ENCODE assay signal across 17 mouse cellular contexts in genomic region chr5:142432695-142433094, GRCm38 (mm10). TPM values are rescaled to one million over a fixed set of nuclear protein-coding genes. Genes with fewer than 3 reads are reported as not detected.
A peak's percentile ranks its signal among the peaks of the same experiment; 100 is the strongest.
DNase-seq lines count a peak whose midpoint lies in the region; ATAC-seq and TF ChIP-seq lines count a peak whose summit lies in the region.
"Had no signal": no experiment of that assay in that cellular context is flagged by ENCODE, and none has a peak within 500 bp of the region (broad histone marks: within the 10 kb centered on the region; RNA-seq: fewer than 3 reads in every experiment).

No protein-coding gene starts in this region.

- no peak for DNase-seq in heart, postnatal 25 days (ENCODE audit: low spot score)
- DNase-seq in liver, adult 2 months (ENCODE audit: extremely low read depth, low read depth, low spot score) = peak; percentile 24
- no peak for DNase-seq in liver, embryonic 11.5 days (ENCODE audit: low spot score)
- no peak for DNase-seq in embryonic facial prominence, embryonic 14.5 days (ENCODE audit: low spot score)
- DNase-seq in cerebellum, postnatal 14 days = no peak
- DNase-seq in layer of hippocampus, adult 11-12 months (ENCODE audit: low spot score) = no peak
- DNase-seq: adrenal gland, adult 8-10 months; B cell, adult 2 months; cerebellum, adult 18-20 months; kidney, adult 8-10 months; right cerebral cortex, postnatal 25 days; thymus, adult 18-20 months had no signal

- no peak for TF ChIP-seq POLR2A in liver, adult 2 months (IDR thresholded peaks at IDR 0.05; ENCODE audit: extremely low read depth, insufficient read depth, low read length)

- peaks cover 22% of the 10 kb centered on the region for H3K4me1 ChIP-seq in heart, embryonic 11.5 days (ENCODE audit: control insufficient read depth, insufficient read depth, low read length)
- H3K4me1 ChIP-seq in liver, adult 2 months (ENCODE audit: control insufficient read depth, insufficient read depth, low read length) = peaks cover 22% of the 10 kb centered on the region
- 0 out of 2 replicates have a peak, but pooled peaks cover 4% of the 10 kb centered on the region for H3K4me1 ChIP-seq in liver, embryonic 11.5 days (replicated peaks; ENCODE audit: control insufficient read depth, insufficient read depth, low read length)
- peaks cover 27% of the 10 kb centered on the region for H3K4me1 ChIP-seq in embryonic facial prominence, embryonic 14.5 days (ENCODE audit: control insufficient read depth, insufficient read depth, low read length)
- peaks cover 29% of the 10 kb centered on the region for H3K4me1 ChIP-seq in stomach, embryonic 16.5 days (ENCODE audit: control insufficient read depth, insufficient read depth, low read length)

- WGBS in heart, embryonic 11.5 days (ENCODE audit: insufficient replicate concordance) = 78% methylated on average over 4 of the region's 4 CpGs
- WGBS in liver, adult 2 months = 53% methylated on average over 4 of the region's 4 CpGs
- WGBS in liver, embryonic 11.5 days = 85% methylated on average over 4 of the region's 4 CpGs
- WGBS in embryonic facial prominence, embryonic 14.5 days = 81% methylated on average over 3 of the region's 4 CpGs
- WGBS in stomach, embryonic 16.5 days = 73% methylated on average over 4 of the region's 4 CpGs

- H3K79me2 ChIP-seq in liver, adult 2 months (ENCODE audit: control insufficient read depth, insufficient read depth, low read length) = peaks cover 46% of the 10 kb centered on the region; the same call in 1 of the 2 replicates

- 0 out of 2 replicates have a peak overlapping the region, but pooled peaks have one; percentile 10 for H3K27ac ChIP-seq in heart, embryonic 11.5 days (ENCODE audit: low read depth, low read length)
- H3K27ac ChIP-seq in liver, adult 2 months (replicated peaks; ENCODE audit: insufficient read depth, low read depth, low read length) = peak overlapping the region; percentile 69
- no peak overlapping the region for H3K27ac ChIP-seq in liver, embryonic 11.5 days (ENCODE audit: low read depth, low read length)
- peak overlapping the region; percentile 56 for H3K27ac ChIP-seq in embryonic facial prominence, embryonic 14.5 days (replicated peaks; ENCODE audit: low read depth, low read length)
- peak overlapping the region; percentile 7; the same call in 1 of the 2 replicates for H3K27ac ChIP-seq in stomach, embryonic 16.5 days (ENCODE audit: low read length)
- H3K27ac ChIP-seq: liver, embryonic 15.5 days had no signal

- H3K27me3 ChIP-seq in heart, embryonic 11.5 days (ENCODE audit: control insufficient read depth, insufficient read depth, low read length) = no peaks in the 10 kb centered on the region
- H3K27me3 ChIP-seq in liver, adult 2 months (ENCODE audit: control insufficient read depth, insufficient read depth, low read length) = no peaks in the 10 kb centered on the region
- H3K27me3 ChIP-seq in liver, embryonic 11.5 days (replicated peaks; ENCODE audit: control insufficient read depth, insufficient read depth, low read length) = no peaks in the 10 kb centered on the region
- no peaks in the 10 kb centered on the region for H3K27me3 ChIP-seq in embryonic facial prominence, embryonic 14.5 days (replicated peaks; ENCODE audit: control insufficient read depth, insufficient read depth, low read length)
- H3K27me3 ChIP-seq in stomach, embryonic 16.5 days (ENCODE audit: control insufficient read depth, insufficient read depth, low read length) = no peaks in the 10 kb centered on the region
- H3K27me3 ChIP-seq: liver, embryonic 15.5 days had no signal

- no peak for TF ChIP-seq CTCF in liver, adult 2 months (IDR thresholded peaks at IDR 0.05; ENCODE audit: low read depth, low read length)

- intact Hi-C loops in heart, postnatal 25 days (cut with DNase I) = no loop called here

- peaks cover 14% of the 10 kb centered on the region for H3K36me3 ChIP-seq in heart, embryonic 11.5 days (ENCODE audit: control insufficient read depth, insufficient read depth, low read length)
- H3K36me3 ChIP-seq in liver, adult 2 months (ENCODE audit: control insufficient read depth, insufficient read depth, low read length) = peaks cover 7% of the 10 kb centered on the region; the same call in 1 of the 2 replicates
- peaks cover 18% of the 10 kb centered on the region for H3K36me3 ChIP-seq in liver, embryonic 11.5 days (ENCODE audit: control insufficient read depth, insufficient read depth, low read length)
- H3K36me3 ChIP-seq in embryonic facial prominence, embryonic 14.5 days (ENCODE audit: control insufficient read depth, insufficient read depth, low read length) = peaks cover 20% of the 10 kb centered on the region
- H3K36me3 ChIP-seq in stomach, embryonic 16.5 days (ENCODE audit: control insufficient read depth, insufficient read depth, low read length) = peaks cover 13% of the 10 kb centered on the region; the same call in 1 of the 2 replicates

- no peak overlapping the region for H3K9ac ChIP-seq in heart, embryonic 11.5 days (ENCODE audit: low read depth, low read length)
- H3K9ac ChIP-seq in liver, adult 2 months (ENCODE audit: low read depth, low read length) = no peak overlapping the region
- no peak overlapping the region for H3K9ac ChIP-seq in liver, embryonic 11.5 days (ENCODE audit: low read depth, low read length)
- H3K9ac ChIP-seq in embryonic facial prominence, embryonic 14.5 days (ENCODE audit: low read depth, low read length) = no peak overlapping the region
- H3K9ac ChIP-seq in stomach, embryonic 16.5 days (ENCODE audit: low read length) = peak overlapping the region; percentile 32
- H3K9ac ChIP-seq: liver, embryonic 15.5 days had no signal

- H3K4me3 ChIP-seq in heart, embryonic 11.5 days (ENCODE audit: low read depth, low read length) = no peak overlapping the region
- H3K4me3 ChIP-seq in liver, adult 2 months (ENCODE audit: insufficient read depth, low read depth, low read length) = no peak overlapping the region
- H3K4me3 ChIP-seq in liver, embryonic 11.5 days (ENCODE audit: low read depth, low read length) = no peak overlapping the region
- H3K4me3 ChIP-seq in embryonic facial prominence, embryonic 14.5 days (ENCODE audit: low read depth, low read length) = no peak overlapping the region
- H3K4me3 ChIP-seq in stomach, embryonic 16.5 days (replicated peaks; ENCODE audit: low read length) = no peak overlapping the region
- H3K4me3 ChIP-seq: erythroblast, embryonic 14.5 days; liver, embryonic 15.5 days; midbrain, embryonic 10.5 days had no signal

- H3K9me3 ChIP-seq in heart, embryonic 11.5 days (replicated peaks; ENCODE audit: control insufficient read depth, low read length) = no peaks in the 10 kb centered on the region
- no peaks in the 10 kb centered on the region for H3K9me3 ChIP-seq in liver, embryonic 11.5 days (ENCODE audit: control insufficient read depth, low read length)
- no peaks in the 10 kb centered on the region for H3K9me3 ChIP-seq in embryonic facial prominence, embryonic 14.5 days (ENCODE audit: control insufficient read depth, low read length)
- H3K9me3 ChIP-seq in stomach, embryonic 16.5 days (replicated peaks; ENCODE audit: control insufficient read depth, low read length) = no peaks in the 10 kb centered on the region
- H3K9me3 ChIP-seq: liver, embryonic 15.5 days; midbrain, embryonic 10.5 days had no signal

- no peak overlapping the region for H3K4me2 ChIP-seq in heart, embryonic 11.5 days
- no peak overlapping the region for H3K4me2 ChIP-seq in liver, embryonic 11.5 days
- no peak overlapping the region for H3K4me2 ChIP-seq in embryonic facial prominence, embryonic 14.5 days (ENCODE audit: low read depth, low read length)
- H3K4me2 ChIP-seq in stomach, embryonic 16.5 days (ENCODE audit: low read depth, low read length) = no peak overlapping the region
- H3K4me2 ChIP-seq: liver, embryonic 15.5 days had no signal

- ATAC-seq in heart, embryonic 11.5 days (replicated peaks; ENCODE audit: insufficient number of reproducible peaks, low FRiP score, low TSS enrichment) = no peak
- ATAC-seq in liver, embryonic 11.5 days (replicated peaks; ENCODE audit: low FRiP score) = no peak
- ATAC-seq in embryonic facial prominence, embryonic 14.5 days (ENCODE audit: low read depth) = no peak
- ATAC-seq in stomach, embryonic 16.5 days (ENCODE audit: insufficient read depth, low FRiP score) = no peak

RNA-seq across cellular contexts. Expression of gene Ap5z1, which starts 31.0 kb away (rescaled TPM):
- 6.4 and 8.1 TPM in 2 replicates for polyA plus RNA-seq in heart, embryonic 11.5 days (2014; fragmentation: Nextera tagmentation; extraction: Ambion mirVana)
- total RNA-seq in heart, postnatal 25 days (2021) = 1 to 10 TPM; 5.5 to 6.2 TPM
- total RNA-seq in liver, adult 2 months (2014; rRNA removed) = 3.6 and 6.9 TPM in 2 replicates
- 23.3 and 24.9 TPM in 2 replicates for polyA plus RNA-seq in liver, adult 2 months (2012; rRNA removed)
- polyA plus RNA-seq in liver, embryonic 11.5 days (2014; fragmentation: Nextera tagmentation; extraction: Ambion mirVana) = 11.7 and 11.9 TPM in 2 replicates
- 8.7 and 10.6 TPM in 2 replicates for polyA plus RNA-seq in embryonic facial prominence, embryonic 14.5 days (2014; fragmentation: Nextera tagmentation; extraction: Ambion mirVana)
- 9.5 and 10.4 TPM in 2 replicates for polyA plus RNA-seq in stomach, embryonic 16.5 days (2015; fragmentation: Nextera tagmentation; extraction: Ambion mirVana)

RNA-seq across cellular contexts. Expression of gene Foxk1, which starts 31.4 kb away (rescaled TPM):
- 3.0 and 3.8 TPM in 2 replicates for polyA plus RNA-seq in heart, embryonic 11.5 days (2014; fragmentation: Nextera tagmentation; extraction: Ambion mirVana)
- total RNA-seq in heart, postnatal 25 days (2021) = 10 to 100 TPM; 16.2 TPM
- 3.0 and 5.0 TPM in 2 replicates for total RNA-seq in liver, adult 2 months (2014; rRNA removed)
- polyA plus RNA-seq in liver, adult 2 months (2012; rRNA removed) = 7.2 and 7.6 TPM in 2 replicates
- 3.1 and 4.0 TPM in 2 replicates for polyA plus RNA-seq in liver, embryonic 11.5 days (2014; fragmentation: Nextera tagmentation; extraction: Ambion mirVana)
- polyA plus RNA-seq in embryonic facial prominence, embryonic 14.5 days (2014; fragmentation: Nextera tagmentation; extraction: Ambion mirVana) = 5.6 and 7.5 TPM in 2 replicates
- 3.5 and 3.7 TPM in 2 replicates for polyA plus RNA-seq in stomach, embryonic 16.5 days (2015; fragmentation: Nextera tagmentation; extraction: Ambion mirVana)
